8 mouse cellular contexts compared by ENCODE assay signal in the genomic region with DNA sequence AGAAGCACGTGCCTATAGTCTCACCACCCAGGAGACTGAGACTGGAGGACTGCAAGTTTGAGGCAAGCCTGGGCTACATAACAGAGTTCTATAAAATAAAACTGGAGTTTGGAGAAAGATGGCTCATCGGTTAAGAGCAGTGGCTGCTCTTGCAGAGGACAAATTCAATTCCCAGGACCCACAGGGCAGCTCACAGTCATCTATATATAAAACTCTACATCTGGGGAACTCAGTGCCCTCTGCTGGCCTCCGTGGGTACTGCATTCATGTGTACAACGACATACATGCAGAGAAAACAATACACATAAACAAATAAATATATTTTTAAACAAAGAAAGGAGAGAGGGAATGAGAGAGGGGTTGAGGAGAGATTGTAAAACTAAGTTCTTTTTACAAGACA.
DNase-seq lines count a peak whose midpoint lies in the region; ATAC-seq lines count a peak whose summit lies in the region.

No protein-coding gene starts in this region.

- peak; percentile 36 to 82 for DNase-seq in adrenal gland, adult (ENCODE audit: inconsistent age in 2 of 2, low spot score in 1 of 2)
- no peak for DNase-seq in adrenal gland, postnatal 4 days (ENCODE audit: low spot score in 2 of 2)
- DNase-seq in layer of hippocampus, adult 11-12 months (ENCODE audit: low spot score), result peak; percentile 55
- DNase-seq in layer of hippocampus, postnatal 36 days, result no peak
- peak; percentile 77 for DNase-seq in ZHBTc4 (ENCODE audit: low read depth, low spot score)
- peak; percentile 42 for DNase-seq in embryo, embryonic 9.5 days (ENCODE audit: extremely low spot score)
- peak; percentile 25 to 30 for DNase-seq in thymus, postnatal 36 days

- ATAC-seq in megakaryocyte, adult 5-6 weeks (ENCODE audit: poor library complexity, severe bottlenecking), result peak; percentile 45; the same call in 1 of the 2 replicates

Comparison
In these comparisons a context has a peak if more than half of its experiments do, and no peak if none do; other contexts are left out.
1. DNase-seq: peak in adrenal gland, adult (2 of 2), layer of hippocampus, adult 11-12 months (single experiment), ZHBTc4 (single experiment), embryo, embryonic 9.5 days (single experiment) and thymus, postnatal 36 days (2 of 2); none in adrenal gland, postnatal 4 days (0 of 2) and layer of hippocampus, postnatal 36 days (0 of 2).